Mouse (Mus musculus) layer of hippocampus, adult 2 months (tissue): ENCODE measurements around the gene Naip5. TPM values are rescaled to one million over a fixed set of nuclear protein-coding genes. Genes with fewer than 3 reads are reported as not detected.
"Not testable (repeated sequence)": the region's sequence is repeated elsewhere in the genome, so short reads cannot be mapped to it uniquely, and the experiment has no call there.

Source experiments
- DNase-seq, 2 experiments: peaks; one replicate each; pipeline ENCODE4 v3.0.0; 2022; ENCODE audit warnings: low spot score in 2 of 2
- H3K27ac ChIP-seq: fragments of 200-600 bp; 2 replicates; pipeline ENCODE4 v1.8.1; 2022
- H3K4me3 ChIP-seq: fragments of 200-600 bp; 2 replicates; pipeline ENCODE4 v1.8.1; 2022; ENCODE audit warnings: mild to moderate bottlenecking
- CTCF ChIP-seq: fragments of 200-600 bp; conservative IDR thresholded peaks from 2 replicates; pipeline ENCODE4 v1.8.1; 2022; ENCODE audit warnings: antibody characterized with exemption, mild to moderate bottlenecking, moderate library complexity
- long read RNA-seq, 2 experiments: library from polyadenylated mRNA; stranded (forward); transcript quantifications; one replicate each; pipeline ENCODE4 v2.0.0; 2021; ENCODE audit warnings: borderline mapping rate in 2 of 2
- total RNA-seq, 2 experiments: library from RNA; stranded (reverse); gene quantifications; 2 replicates each; pipeline ENCODE4 v1.2.3; 2021

Gene Naip5
- total RNA-seq, result under 1 TPM; 0.37 to 0.41 TPM
- long read RNA-seq, experiment 1, result 0 reads
- long read RNA-seq, experiment 2, result 0 reads

- not testable (repeated sequence) for DNase-seq
Measured at GRCm38 (mm10) chr13:100246223-100246622, at the start of gene Naip5. TSS of gene Naip5 (minus strand) at chr13:100246323.

GRCm38 (mm10) chr13:100284611-100285010 lies 38.5 kb upstream of the Naip5 start:
- no peak for DNase-seq
- Histone ChIP-seq H3K27ac (no peak overlapping the region), H3K4me3 (no peak overlapping the region)
- TF ChIP-seq CTCF, result no peak

More at GRCm38 (mm10) chr13:100246223-100246622, at the start of gene Naip5:
- not testable (repeated sequence) for H3K27ac ChIP-seq, H3K4me3 ChIP-seq

- H3K4me3 ChIP-seq, DNase-seq: not testable (repeated sequence)
Measured at GRCm38 (mm10) chr13:100271474-100272132, 25.5 kb upstream of the Naip5 start.

GRCm38 (mm10) chr13:100256996-100257395 lies 10.9 kb upstream of the Naip5 start:
- H3K27ac ChIP-seq, DNase-seq, H3K4me3 ChIP-seq: not testable (repeated sequence)

More at GRCm38 (mm10) chr13:100271474-100272132, 25.5 kb upstream of the Naip5 start:
- not testable (repeated sequence) for H3K27ac ChIP-seq

GRCm38 (mm10) chr13:100255925-100256324 lies 9.8 kb upstream of the Naip5 start:
- not testable (repeated sequence) for H3K4me3 ChIP-seq, H3K27ac ChIP-seq, DNase-seq

- H3K27ac ChIP-seq, H3K4me3 ChIP-seq, DNase-seq: not testable (repeated sequence)
Measured at GRCm38 (mm10) chr13:100251897-100252296, 5.8 kb upstream of the Naip5 start.

GRCm38 (mm10) chr13:100246896-100247519 lies 885 bp upstream of the Naip5 start:
- H3K27ac ChIP-seq, H3K4me3 ChIP-seq, DNase-seq: not testable (repeated sequence)

GRCm38 (mm10) chr13:100243702-100244101 lies 2.4 kb downstream of the Naip5 start:
- no peak overlapping the region for H3K27ac ChIP-seq
- TF ChIP-seq CTCF, result no peak
- H3K4me3 ChIP-seq, result no peak overlapping the region
- no peak for DNase-seq

- not testable (repeated sequence) for H3K4me3 ChIP-seq, DNase-seq
Measured at GRCm38 (mm10) chr13:100213683-100214082, 32.4 kb downstream of the Naip5 start.

GRCm38 (mm10) chr13:100210540-100210939 lies 35.6 kb downstream of the Naip5 start:
- no peak for TF ChIP-seq CTCF
- Histone ChIP-seq H3K27ac (no peak overlapping the region), H3K4me3 (no peak overlapping the region)
- no peak for DNase-seq

More at GRCm38 (mm10) chr13:100213683-100214082, 32.4 kb downstream of the Naip5 start:
- not testable (repeated sequence) for H3K27ac ChIP-seq

GRCm38 (mm10) chr13:100203319-100203718 lies 42.8 kb downstream of the Naip5 start:
- DNase-seq, result no peak

GRCm38 (mm10) chr13:100201659-100202333 lies 44.3 kb downstream of the Naip5 start, which contains the start of gene Naip2:
TSS of gene Naip2 (minus strand) at chr13:100202092.
- not testable (repeated sequence) for H3K4me3 ChIP-seq, DNase-seq, H3K27ac ChIP-seq

More at GRCm38 (mm10) chr13:100203319-100203718, 42.8 kb downstream of the Naip5 start:
- TF ChIP-seq CTCF, result no peak
- Histone ChIP-seq H3K27ac (no peak overlapping the region), H3K4me3 (no peak overlapping the region)

GRCm38 (mm10) chr13:100200778-100201177 lies 45.3 kb downstream of the Naip5 start:
- DNase-seq, result no peak
- H3K27ac ChIP-seq, result no peak overlapping the region
- no peak overlapping the region for H3K4me3 ChIP-seq
- TF ChIP-seq CTCF, result no peak

GRCm38 (mm10) chr13:100195421-100195820 lies 50.7 kb downstream of the Naip5 start:
- Histone ChIP-seq H3K4me3 (no peak overlapping the region), H3K27ac (no peak overlapping the region)
- DNase-seq, result no peak
- no peak for TF ChIP-seq CTCF

GRCm38 (mm10) chr13:100183111-100183510 lies 63.0 kb downstream of the Naip5 start:
- H3K27ac ChIP-seq, DNase-seq, H3K4me3 ChIP-seq: not testable (repeated sequence)

- peak in 1 of 2 experiments; percentile 16 for DNase-seq
- not testable (repeated sequence) for H3K27ac ChIP-seq
Measured at GRCm38 (mm10) chr13:100174360-100174759, 71.8 kb downstream of the Naip5 start.

GRCm38 (mm10) chr13:100166378-100166777 lies 79.7 kb downstream of the Naip5 start:
- DNase-seq, result not testable (repeated sequence)

More at GRCm38 (mm10) chr13:100174360-100174759, 71.8 kb downstream of the Naip5 start:
- not testable (repeated sequence) for H3K4me3 ChIP-seq

GRCm38 (mm10) chr13:100162467-100162866 lies 83.7 kb downstream of the Naip5 start:
- not testable (repeated sequence) for H3K27ac ChIP-seq, H3K4me3 ChIP-seq, DNase-seq

More at GRCm38 (mm10) chr13:100166378-100166777, 79.7 kb downstream of the Naip5 start:
- not testable (repeated sequence) for H3K4me3 ChIP-seq, H3K27ac ChIP-seq
